Comparison of ENCODE assay signal across 34 mouse cellular contexts in the genomic region with DNA sequence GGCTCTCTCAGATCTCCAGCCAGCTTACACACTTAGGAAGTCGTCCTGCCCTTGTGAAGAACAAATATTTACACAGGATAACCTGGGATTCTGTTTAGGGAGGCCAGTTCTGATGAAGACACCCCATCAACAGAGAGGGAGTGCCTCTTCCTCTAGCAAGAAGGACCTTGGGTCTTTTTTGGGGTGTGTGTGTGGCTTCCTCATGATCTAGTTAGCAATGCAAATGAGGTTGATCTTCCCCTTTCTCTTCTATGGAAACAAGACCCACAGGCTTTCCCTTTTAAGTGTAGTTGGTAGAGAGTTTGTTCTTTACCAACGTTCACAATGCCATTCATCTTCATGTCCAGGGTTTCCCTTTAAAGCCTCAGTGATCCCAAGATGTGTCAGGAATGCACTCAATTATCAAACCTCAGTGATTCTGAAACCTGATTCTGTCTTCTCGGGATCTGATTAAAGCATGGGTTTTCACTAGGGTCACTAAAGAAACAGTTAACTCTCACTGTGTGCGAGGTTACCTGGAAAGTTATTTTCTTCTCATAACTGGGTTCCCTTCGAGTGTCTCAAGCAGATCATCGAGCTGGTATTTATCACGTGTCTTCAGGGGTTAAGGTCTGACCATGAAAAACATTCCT. TPM values are rescaled to one million over a fixed set of nuclear protein-coding genes. Genes with fewer than 3 reads are reported as not detected.
DNase-seq lines count a peak whose midpoint lies in the region; ATAC-seq and TF ChIP-seq lines count a peak whose summit lies in the region.
"Had no signal": no experiment of that assay in that cellular context is flagged by ENCODE, and none has a peak within 500 bp of the region (broad histone marks: within the 10 kb centered on the region; RNA-seq: fewer than 3 reads in every experiment).

No protein-coding gene starts in this region.

- TF ChIP-seq POLR2A in CH12.LX (IDR thresholded peaks at IDR 0.05; ENCODE audit: low read depth, low read length), result no peak

- in situ Hi-C loops in CH12.LX (cut with MboI; ENCODE audit: low pct_ligation_motif_present, low pct_unique_long_range_greater_than_20kb, low sequenced_read_pairs), result no loop called here

- H3K27me3 ChIP-seq in kidney, embryonic 16.5 days (ENCODE audit: insufficient read depth, low read length), result no peaks in the 10 kb centered on the region
- no peaks in the 10 kb centered on the region for H3K27me3 ChIP-seq in CH12.LX (replicated peaks)
- no peaks in the 10 kb centered on the region for H3K27me3 ChIP-seq in splenic B cell, adult 2 months (ENCODE audit: control insufficient read depth, insufficient read depth, low read length, poor library complexity, severe bottlenecking)
- H3K27me3 ChIP-seq in hindbrain, embryonic 16.5 days (replicated peaks; ENCODE audit: control insufficient read depth, insufficient read depth, low read length), result no peaks in the 10 kb centered on the region
- H3K27me3 ChIP-seq: embryonic facial prominence, embryonic 15.5 days; forebrain, embryonic 12.5 days; intestine, embryonic 15.5 days; limb, embryonic 15.5 days; liver, embryonic 13.5 days; midbrain, embryonic 13.5 days; neural tube, embryonic 13.5 days had no signal

- ATAC-seq in kidney, embryonic 16.5 days (ENCODE audit: low FRiP score, low TSS enrichment), result peak; percentile 67; the same call in 1 of the 2 replicates
- no peak for ATAC-seq in hindbrain, embryonic 16.5 days
- ATAC-seq: hindbrain, postnatal 0 days; intestine, embryonic 15.5 days; lung, postnatal 0 days; midbrain, embryonic 13.5 days had no signal

- H3K9me3 ChIP-seq in kidney, embryonic 16.5 days (ENCODE audit: low read length), result no peaks in the 10 kb centered on the region
- no peaks in the 10 kb centered on the region for H3K9me3 ChIP-seq in CH12.LX (replicated peaks; ENCODE audit: low read length)
- H3K9me3 ChIP-seq in hindbrain, embryonic 16.5 days (ENCODE audit: control insufficient read depth, low read length), result no peaks in the 10 kb centered on the region
- H3K9me3 ChIP-seq: embryonic facial prominence, embryonic 10.5 days; embryonic facial prominence, embryonic 15.5 days; forebrain, embryonic 12.5 days; G1E; hindbrain, embryonic 10.5 days; intestine, embryonic 15.5 days; limb, embryonic 10.5 days; limb, embryonic 15.5 days; liver, embryonic 13.5 days; midbrain, embryonic 13.5 days; neural tube, embryonic 13.5 days had no signal

- no peak for DNase-seq in kidney, adult 8-10 months
- peak; percentile 72 for DNase-seq in CH12.LX (ENCODE audit: extremely low read depth)
- DNase-seq in Muller cell, postnatal 12 days (ENCODE audit: inconsistent ontology term), result peak; percentile 47
- DNase-seq in splenic B cell, adult 2 months (ENCODE audit: low read depth, low spot score), result peak; percentile 42
- DNase-seq: adrenal gland, postnatal 25 days; cerebellum, adult 11-12 months; cerebellum, adult 9-11 months; gastrocnemius, postnatal 10 days; heart, postnatal 14 days; layer of hippocampus, postnatal 36 days; liver, embryonic 13.5 days; lung, adult 18-20 months; lung, postnatal 4 days; thymus, adult 2 months had no signal

- dilution Hi-C loops in CH12.LX (cut with MboI; ENCODE audit: extremely low pct_ligation_motif_present, extremely low pct_unique_long_range_greater_than_20kb, low sequenced_read_pairs), result no loop called here

- TF ChIP-seq EP300 in CH12.LX (IDR thresholded peaks at IDR 0.05; ENCODE audit: low read length), result no peak; the same call in 1 of the 2 replicates

- H3K79me2 ChIP-seq in CH12.LX (replicated peaks; ENCODE audit: control insufficient read depth, extremely low read depth, insufficient read depth, poor library complexity, severe bottlenecking), result no peaks in the 10 kb centered on the region

- H3K9ac ChIP-seq in kidney, embryonic 16.5 days (replicated peaks; ENCODE audit: low read length), result no peak overlapping the region
- H3K9ac ChIP-seq in CH12.LX (ENCODE audit: insufficient read depth, low read depth), result no peak overlapping the region
- H3K9ac ChIP-seq in hindbrain, embryonic 16.5 days (ENCODE audit: low read depth, low read length), result no peak overlapping the region
- H3K9ac ChIP-seq: embryonic facial prominence, embryonic 15.5 days; forebrain, embryonic 12.5 days; intestine, embryonic 15.5 days; limb, embryonic 15.5 days; liver, embryonic 13.5 days; midbrain, embryonic 13.5 days; neural tube, embryonic 13.5 days had no signal

- H3K4me3 ChIP-seq in kidney, embryonic 16.5 days (ENCODE audit: low read length), result no peak overlapping the region
- no peak overlapping the region for H3K4me3 ChIP-seq in CH12.LX (replicated peaks in 1 of 3; ENCODE audit: low read depth in 2 of 3, low read length in 2 of 3, poor library complexity in 1 of 3)
- no peak overlapping the region for H3K4me3 ChIP-seq in hindbrain, embryonic 16.5 days (ENCODE audit: low read length)
- H3K4me3 ChIP-seq: embryonic facial prominence, embryonic 10.5 days; embryonic facial prominence, embryonic 15.5 days; forebrain, embryonic 12.5 days; hindbrain, embryonic 10.5 days; intestine, embryonic 15.5 days; limb, embryonic 10.5 days; limb, embryonic 15.5 days; liver, embryonic 13.5 days; midbrain, embryonic 13.5 days; neural tube, embryonic 13.5 days had no signal

- H3K27ac ChIP-seq in kidney, embryonic 16.5 days (ENCODE audit: low read length), result peak overlapping the region; percentile 77
- H3K27ac ChIP-seq in CH12.LX (ENCODE audit: insufficient read depth, low read depth), result no peak overlapping the region
- no peak overlapping the region for H3K27ac ChIP-seq in hindbrain, embryonic 16.5 days (ENCODE audit: low read depth, low read length)
- H3K27ac ChIP-seq: embryonic facial prominence, embryonic 10.5 days; embryonic facial prominence, embryonic 15.5 days; forebrain, embryonic 12.5 days; hindbrain, embryonic 10.5 days; hindbrain, postnatal 0 days; intestine, embryonic 15.5 days; limb, embryonic 10.5 days; limb, embryonic 15.5 days; liver, embryonic 13.5 days; midbrain, embryonic 13.5 days; neural tube, embryonic 13.5 days had no signal

- no peak for TF ChIP-seq RAD21 in CH12.LX (IDR thresholded peaks at IDR 0.05; ENCODE audit: low read depth, low read length)

- no peaks in the 10 kb centered on the region for H3K36me3 ChIP-seq in kidney, embryonic 16.5 days (ENCODE audit: insufficient read depth, low read length)
- no peaks in the 10 kb centered on the region for H3K36me3 ChIP-seq in CH12.LX (replicated peaks in 1 of 2; ENCODE audit: control insufficient read depth in 1 of 2, insufficient read depth in 1 of 2, low read length in 1 of 2)
- no peaks in the 10 kb centered on the region for H3K36me3 ChIP-seq in splenic B cell, adult 2 months (ENCODE audit: control insufficient read depth, insufficient read depth, low read length, poor library complexity, severe bottlenecking)
- no peaks in the 10 kb centered on the region for H3K36me3 ChIP-seq in hindbrain, embryonic 16.5 days (ENCODE audit: control insufficient read depth, insufficient read depth, low read length)
- H3K36me3 ChIP-seq: embryonic facial prominence, embryonic 10.5 days; embryonic facial prominence, embryonic 15.5 days; forebrain, embryonic 12.5 days; G1E; hindbrain, embryonic 10.5 days; intestine, embryonic 15.5 days; limb, embryonic 10.5 days; limb, embryonic 15.5 days; liver, embryonic 13.5 days; midbrain, embryonic 13.5 days; neural tube, embryonic 13.5 days had no signal

- H3K4me2 ChIP-seq in kidney, embryonic 16.5 days (replicated peaks; ENCODE audit: low read depth, low read length), result no peak overlapping the region; the same call in 1 of the 2 replicates
- peak overlapping the region; percentile 30; the same call in 1 of the 2 replicates for H3K4me2 ChIP-seq in CH12.LX (ENCODE audit: insufficient read depth, low read depth, poor library complexity, severe bottlenecking)
- H3K4me2 ChIP-seq in hindbrain, embryonic 16.5 days (ENCODE audit: low read length), result no peak overlapping the region
- H3K4me2 ChIP-seq: embryonic facial prominence, embryonic 15.5 days; forebrain, embryonic 12.5 days; intestine, embryonic 15.5 days; limb, embryonic 15.5 days; liver, embryonic 13.5 days; midbrain, embryonic 13.5 days; neural tube, embryonic 13.5 days had no signal

- TF ChIP-seq CTCF in CH12.LX (conservative IDR thresholded peaks at IDR 0.05 in 1 of 2, IDR thresholded peaks at IDR 0.05 in 1 of 2; ENCODE audit: low read depth in 2 of 2, low read length in 2 of 2), result no peak

- peaks cover 10% of the 10 kb centered on the region; the same call in 1 of the 2 replicates for H3K4me1 ChIP-seq in kidney, embryonic 16.5 days (ENCODE audit: insufficient read depth, low read length)
- peaks cover 0 to 19% of the 10 kb centered on the region in 2 experiments; a peak in 3 of 4 replicates for H3K4me1 ChIP-seq in CH12.LX (ENCODE audit: control insufficient read depth in 1 of 2, insufficient read depth in 2 of 2)
- no peaks in the 10 kb centered on the region for H3K4me1 ChIP-seq in hindbrain, embryonic 16.5 days (ENCODE audit: control insufficient read depth, insufficient read depth, low read depth, low read length)
- H3K4me1 ChIP-seq: embryonic facial prominence, embryonic 10.5 days; embryonic facial prominence, embryonic 15.5 days; forebrain, embryonic 12.5 days; intestine, embryonic 15.5 days; limb, embryonic 15.5 days; midbrain, embryonic 13.5 days; neural tube, embryonic 13.5 days had no signal

- WGBS in kidney, embryonic 16.5 days, result 16% methylated on average over 7 of the region's 7 CpGs
- WGBS in hindbrain, embryonic 16.5 days, result 56% methylated on average over 7 of the region's 7 CpGs

TF ChIP-seq in CH12.LX, 34 proteins besides CTCF, POLR2A, EP300 and RAD21 (continues in another document):
- TF ChIP-seq TBP (conservative IDR thresholded peaks at IDR 0.05; ENCODE audit: low read depth, low read length), result no peak
- TF ChIP-seq JUN (IDR thresholded peaks at IDR 0.05; ENCODE audit: insufficient read depth, low read depth, low read length), result no peak
- TF ChIP-seq KAT2A (IDR thresholded peaks at IDR 0.05; ENCODE audit: insufficient replicate concordance, low read length), result no peak
- TF ChIP-seq MAX (IDR thresholded peaks at IDR 0.05; ENCODE audit: low read length), result no peak
- no peak for TF ChIP-seq RCOR1 (conservative IDR thresholded peaks at IDR 0.05; ENCODE audit: low read depth, low read length)
- TF ChIP-seq ZMIZ1 (IDR thresholded peaks at IDR 0.05; ENCODE audit: low read depth, low read length), result no peak
- TF ChIP-seq ZNF384 (IDR thresholded peaks at IDR 0.05; ENCODE audit: low read depth, low read length), result no peak

RNA-seq across cellular contexts. Expression of gene Gm11060, which starts 29.0 kb away (rescaled TPM):
- not detected in 2 replicates for polyA plus RNA-seq in kidney, embryonic 16.5 days (2015; fragmentation: Nextera tagmentation; extraction: Ambion mirVana)
- total RNA-seq in CH12.LX (2012; rRNA removed) (not detected in 2 replicates), CH12.LX (2014; rRNA removed) (not detected in 2 replicates)
- not detected in 2 replicates for polyA plus RNA-seq in CH12.LX (2012; ENCODE audit: insufficient read length, low read depth)
- polyA plus RNA-seq in hindbrain, embryonic 16.5 days (2015; fragmentation: Nextera tagmentation; extraction: Ambion mirVana), result not detected in 2 replicates
- total RNA-seq: adrenal gland, adult 18-20 months; adrenal gland, postnatal 25 days; G1E; gastrocnemius, postnatal 10 days; heart, postnatal 14 days; hindbrain, postnatal 0 days; layer of hippocampus, postnatal 36 days; megakaryocyte-erythroid progenitor cell, adult 5-6 weeks had no signal
- polyA plus RNA-seq: C2C12; embryonic facial prominence, embryonic 10.5 days; embryonic facial prominence, embryonic 15.5 days; forebrain, embryonic 12.5 days; G1E; gonadal fat pad, adult 2 months; heart, embryonic 14.5 days; hindbrain, embryonic 10.5 days; hindbrain, postnatal 0 days; intestine, embryonic 15.5 days; large intestine, adult 2 months; limb, embryonic 10.5 days; limb, embryonic 15.5 days; liver, embryonic 13.5 days; lung, postnatal 0 days; midbrain, embryonic 13.5 days; neural tube, embryonic 13.5 days; thymus, adult 2 months had no signal

RNA-seq across cellular contexts. Expression of gene Eif3m, which starts 46.0 kb away (rescaled TPM):
- polyA plus RNA-seq in kidney, embryonic 16.5 days (2015; fragmentation: Nextera tagmentation; extraction: Ambion mirVana), result 332 and 352 TPM in 2 replicates
- total RNA-seq in CH12.LX (2012; rRNA removed) (273 and 298 TPM in 2 replicates), CH12.LX (2014; rRNA removed) (558 and 637 TPM in 2 replicates)
- 233 and 268 TPM in 2 replicates for polyA plus RNA-seq in CH12.LX (2012; ENCODE audit: insufficient read length, low read depth)
- 154 and 160 TPM in 2 replicates for polyA plus RNA-seq in hindbrain, embryonic 16.5 days (2015; fragmentation: Nextera tagmentation; extraction: Ambion mirVana)

Comparison
In these comparisons a context has a peak if more than half of its experiments do, and no peak if none do; other contexts are left out.
1. DNase-seq: peak in CH12.LX (single experiment), Muller cell, postnatal 12 days (single experiment) and splenic B cell, adult 2 months (single experiment); none in kidney, adult 8-10 months (0 of 2).